Mouse (Mus musculus) bone marrow, adult 2 months (tissue): ENCODE results near the gene Abcg5.

ENCODE experiments used
- CTCF ChIP-seq: fragments of 200-500 bp; IDR thresholded peaks from 2 replicates; pipeline ENCODE4 v1.5.1; 2011; ENCODE audit warnings: low read length, control low read depth; ENCODE audit not compliant: control insufficient read depth, insufficient read depth
- POLR2A ChIP-seq: fragments of 200-500 bp; IDR thresholded peaks from 2 replicates; pipeline ENCODE4 v1.6.1; 2011; ENCODE audit warnings: low read depth, mild to moderate bottlenecking, control low read depth, low read length, borderline replicate concordance; ENCODE audit not compliant: control insufficient read depth

DNA sequence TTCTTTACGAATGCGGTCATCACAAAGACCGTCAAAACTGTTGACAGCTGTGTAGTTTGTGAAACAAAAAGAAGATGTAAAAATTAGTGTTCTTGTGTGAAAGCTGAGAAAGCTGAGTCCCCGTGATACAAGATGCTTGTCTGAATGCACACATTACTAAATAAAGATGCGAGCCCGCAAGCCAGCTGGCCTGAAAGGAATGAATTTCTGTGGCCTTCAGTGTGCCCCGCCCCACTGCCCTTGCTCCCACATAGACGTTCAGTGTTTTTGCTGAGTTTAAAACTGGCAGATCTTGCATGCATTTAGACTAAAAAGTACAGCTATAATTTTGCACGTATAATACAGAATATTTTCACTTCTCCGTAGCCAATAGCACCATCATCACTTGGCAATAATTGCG, 67.0 kb downstream of the Abcg5 start:
- TF ChIP-seq CTCF, result no peak
- TF ChIP-seq POLR2A, result no peak
